Mouse (Mus musculus): Measurements from ENCODE around the gene Rab44. TPM values are rescaled to one million over a fixed set of nuclear protein-coding genes. Genes with fewer than 3 reads are reported as not detected.
"Not testable (repeated sequence)": the region's sequence is repeated elsewhere in the genome, so short reads cannot be mapped to it uniquely, and the experiment has no call there.

The Rab44 gene
- 0.15 and 3.7 TPM in 2 replicates for polyA plus RNA-seq (2015; fragmentation: Nextera tagmentation; extraction: Ambion mirVana)

DNA sequence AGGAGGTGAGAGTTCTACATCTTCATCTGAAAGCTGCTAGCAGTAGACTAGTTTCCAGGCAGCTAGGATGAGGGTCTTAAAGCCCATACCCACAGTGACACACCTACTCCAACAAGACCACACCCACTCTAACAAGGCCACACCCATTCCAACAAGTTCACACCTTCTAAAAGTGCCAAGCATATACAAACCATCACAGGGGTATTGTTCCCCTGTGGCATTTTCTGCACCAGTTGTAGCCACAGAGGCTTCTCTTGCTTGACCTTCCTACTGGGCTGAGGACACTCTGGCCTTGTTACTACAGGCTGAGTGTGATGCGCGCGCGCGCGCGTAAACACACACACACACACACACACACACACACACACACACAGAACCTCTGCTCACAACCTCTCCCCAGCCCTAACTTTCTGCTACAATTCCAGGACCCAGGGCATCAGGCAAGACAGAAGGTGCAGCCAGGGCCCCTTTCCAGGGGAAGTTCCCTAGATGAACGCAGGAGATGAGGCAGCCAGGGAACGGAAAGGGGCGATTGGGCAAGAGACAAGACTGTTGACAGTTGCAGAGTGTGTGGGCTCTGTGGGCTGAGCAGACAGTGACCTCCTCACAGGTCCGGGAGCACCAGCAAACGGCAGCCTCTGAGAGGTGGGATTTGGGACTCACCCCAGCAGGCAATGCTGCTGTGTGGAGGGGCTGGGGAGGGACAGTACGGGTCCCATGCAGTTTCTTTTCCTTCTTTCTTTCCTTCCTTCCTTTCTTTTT is at the start of gene Rab44:
Gene Rab44, plus strand, starts transcription at position 555 of the 762 bp plus-strand sequence.
- no peak for ATAC-seq (ENCODE audit: low FRiP score)
- no peaks in the 10 kb centered on the region for H3K4me1 ChIP-seq
- H3K9me3 ChIP-seq (replicated peaks) = no peaks in the 10 kb centered on the region
- no peak within 1 kb of the TSS for H3K9ac ChIP-seq (replicated peaks)
- no peaks in the 10 kb centered on the region for H3K27me3 ChIP-seq (replicated peaks)
- no peak within 1 kb of the TSS for H3K4me2 ChIP-seq
- H3K36me3 ChIP-seq = no peaks in the 10 kb centered on the region
- WGBS = 92% methylated on average over 13 of the region's 13 CpGs
- no peak within 1 kb of the TSS for H3K4me3 ChIP-seq (replicated peaks)
- H3K27ac ChIP-seq (replicated peaks) = no peak within 1 kb of the TSS

DNA sequence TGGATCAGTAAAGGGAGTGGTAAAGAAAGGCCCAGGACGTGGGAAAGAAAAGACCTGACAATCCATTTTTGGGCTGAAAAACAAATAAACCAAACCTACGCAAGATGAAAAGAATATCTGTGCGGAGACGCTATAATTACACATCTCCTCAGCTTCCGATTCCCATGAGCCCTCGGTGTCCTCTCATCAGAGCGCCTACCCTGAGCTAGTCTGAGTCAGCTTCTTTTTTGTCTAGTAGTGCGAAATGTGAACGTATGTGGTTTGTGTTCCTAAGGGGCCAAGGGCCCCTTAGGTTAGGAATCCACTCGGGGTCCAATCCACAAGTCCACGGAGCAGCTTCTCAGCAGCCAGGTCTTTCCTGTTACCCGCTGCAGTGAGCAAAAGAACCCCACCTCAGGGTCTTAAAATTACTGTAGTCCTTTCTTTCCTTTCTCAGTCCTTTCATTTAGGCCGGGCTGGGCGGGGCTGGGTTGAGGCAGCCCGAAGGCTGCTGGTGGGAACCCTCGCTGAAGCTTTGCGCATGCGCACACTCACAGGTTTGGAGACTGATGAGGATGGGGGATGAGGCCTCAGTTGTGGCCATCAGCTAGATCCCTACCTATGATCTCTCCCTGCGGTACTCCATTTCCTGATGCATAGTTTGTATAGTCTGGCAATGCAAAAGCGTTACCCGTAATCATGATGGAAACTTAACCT is 48.6 kb upstream of the Rab44 start:
- Histone ChIP-seq H3K36me3 (no peaks in the 10 kb centered on the region), H3K27me3 (replicated peaks) (no peaks in the 10 kb centered on the region), H3K4me1 (peaks cover 7% of the 10 kb centered on the region), H3K4me2 (no peak overlapping the region), H3K9ac (replicated peaks) (no peak overlapping the region), H3K4me3 (replicated peaks) (no peak overlapping the region), H3K9me3 (replicated peaks) (no peaks in the 10 kb centered on the region), H3K27ac (replicated peaks) (no peak overlapping the region)
- WGBS = 83% methylated on average over 21 of the region's 21 CpGs
- no peak for ATAC-seq (ENCODE audit: low FRiP score)

DNA sequence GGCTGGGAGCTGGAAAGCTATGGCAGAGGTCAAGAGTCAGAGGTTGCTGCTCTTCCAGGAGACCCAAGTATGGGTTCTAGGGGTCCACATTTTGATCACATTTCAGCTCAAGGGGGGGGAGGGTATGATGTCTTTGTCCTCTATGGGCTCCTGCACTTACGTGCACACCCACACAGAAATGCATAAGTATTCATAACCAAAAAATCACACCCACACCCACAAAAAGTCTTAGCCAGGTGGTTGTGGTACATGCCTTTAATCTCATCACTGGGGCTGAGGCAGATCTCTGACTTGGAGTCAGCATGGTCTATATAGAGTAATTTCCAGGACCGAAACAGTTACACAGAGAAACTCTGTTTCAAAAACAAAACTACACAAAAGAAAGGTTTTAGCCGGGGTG is 48.0 kb upstream of the Rab44 start:
- Histone ChIP-seq H3K4me3 (replicated peaks) (no peak overlapping the region), H3K9me3 (replicated peaks) (no peaks in the 10 kb centered on the region), H3K4me2 (no peak overlapping the region), H3K36me3 (no peaks in the 10 kb centered on the region), H3K27me3 (replicated peaks) (no peaks in the 10 kb centered on the region), H3K27ac (replicated peaks) (no peak overlapping the region), H3K4me1 (peaks cover 7% of the 10 kb centered on the region), H3K9ac (replicated peaks) (no peak overlapping the region)
- ATAC-seq (ENCODE audit: low FRiP score) = no peak
- WGBS = 92% methylated on average over 3 of the region's 3 CpGs

DNA sequence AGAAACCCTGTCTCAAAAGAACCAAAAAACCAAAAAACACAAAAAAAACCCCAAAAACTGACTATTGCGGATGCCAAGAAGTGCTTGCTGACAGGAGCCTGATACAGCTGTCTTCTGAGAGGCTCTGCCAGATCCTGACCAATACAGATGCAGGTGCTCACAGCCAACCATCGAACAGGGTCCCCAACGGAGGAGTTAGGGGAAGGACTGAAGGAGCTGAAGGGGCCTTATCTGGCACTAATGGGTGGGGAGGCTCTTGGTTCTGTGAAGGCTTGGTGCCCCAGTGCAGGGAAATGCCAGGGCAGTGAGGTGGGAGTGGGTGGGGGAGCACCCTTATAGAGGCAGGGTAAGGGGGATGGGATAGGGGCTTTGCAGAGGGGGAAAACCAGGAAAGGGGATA is 46.5 kb upstream of the Rab44 start:
- WGBS = 84% methylated on average over 3 of the region's 3 CpGs
- H3K4me2 ChIP-seq; ATAC-seq (ENCODE audit: low FRiP score); H3K4me1 ChIP-seq; H3K27ac ChIP-seq (replicated peaks); H3K27me3 ChIP-seq (replicated peaks); H3K4me3 ChIP-seq (replicated peaks); H3K9me3 ChIP-seq (replicated peaks); H3K9ac ChIP-seq (replicated peaks); H3K36me3 ChIP-seq: not testable (repeated sequence)

DNA sequence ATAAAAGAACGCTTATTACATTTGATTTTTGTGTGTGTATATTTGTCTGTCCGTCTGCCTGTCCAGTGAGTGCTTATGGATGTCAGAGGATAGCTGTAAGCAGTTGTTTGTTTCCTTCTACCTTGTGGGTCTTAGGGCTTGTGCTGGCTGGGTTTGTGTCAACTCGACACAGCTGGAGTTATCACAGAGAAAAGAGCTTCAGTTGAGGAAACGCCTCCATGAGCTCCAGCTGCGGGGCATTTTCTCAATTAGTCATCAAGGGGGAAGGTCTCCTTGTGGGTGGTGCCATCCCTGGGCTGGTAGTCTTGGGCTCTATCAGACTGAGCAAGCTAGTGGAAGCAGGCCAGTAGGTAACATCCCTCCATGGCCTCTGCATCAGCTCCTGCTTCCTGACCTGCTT is 46.1 kb upstream of the Rab44 start:
- Histone ChIP-seq H3K4me2 (no peak overlapping the region), H3K4me3 (replicated peaks) (no peak overlapping the region), H3K36me3 (no peaks in the 10 kb centered on the region), H3K27ac (replicated peaks) (no peak overlapping the region), H3K9ac (replicated peaks) (no peak overlapping the region), H3K4me1 (peaks cover 3% of the 10 kb centered on the region), H3K27me3 (replicated peaks) (no peaks in the 10 kb centered on the region), H3K9me3 (replicated peaks) (no peaks in the 10 kb centered on the region)
- 57% methylated on average over 5 of the region's 5 CpGs for WGBS
- ATAC-seq (ENCODE audit: low FRiP score) = no peak

DNA sequence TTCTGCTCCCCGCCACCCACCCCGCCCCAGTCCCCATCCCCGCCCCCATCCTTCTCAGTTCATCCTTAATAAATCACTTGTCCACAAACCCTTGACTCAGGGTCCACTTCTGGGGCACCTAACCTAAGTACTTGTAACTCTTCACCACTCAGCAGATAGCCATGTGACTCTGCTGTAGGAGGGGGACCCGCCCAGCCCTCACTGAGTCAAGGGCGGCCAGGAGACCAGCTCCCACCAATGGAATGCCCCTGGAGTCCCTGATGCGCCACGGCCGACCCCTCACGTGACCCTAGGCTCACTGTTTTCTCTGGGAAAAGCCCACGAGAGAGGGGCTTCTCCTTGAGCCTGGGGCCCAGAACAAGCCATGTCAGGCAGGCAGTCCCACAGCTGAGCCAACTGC is 44.9 kb upstream of the Rab44 start:
- Histone ChIP-seq H3K36me3 (no peaks in the 10 kb centered on the region), H3K27me3 (replicated peaks) (no peaks in the 10 kb centered on the region), H3K27ac (replicated peaks) (no peak overlapping the region), H3K9ac (replicated peaks) (no peak overlapping the region), H3K4me1 (peaks cover 10% of the 10 kb centered on the region), H3K4me3 (replicated peaks) (no peak overlapping the region), H3K4me2 (no peak overlapping the region), H3K9me3 (replicated peaks) (no peaks in the 10 kb centered on the region)
- WGBS = 82% methylated on average over 10 of the region's 10 CpGs
- ATAC-seq (ENCODE audit: low FRiP score) = no peak

DNA sequence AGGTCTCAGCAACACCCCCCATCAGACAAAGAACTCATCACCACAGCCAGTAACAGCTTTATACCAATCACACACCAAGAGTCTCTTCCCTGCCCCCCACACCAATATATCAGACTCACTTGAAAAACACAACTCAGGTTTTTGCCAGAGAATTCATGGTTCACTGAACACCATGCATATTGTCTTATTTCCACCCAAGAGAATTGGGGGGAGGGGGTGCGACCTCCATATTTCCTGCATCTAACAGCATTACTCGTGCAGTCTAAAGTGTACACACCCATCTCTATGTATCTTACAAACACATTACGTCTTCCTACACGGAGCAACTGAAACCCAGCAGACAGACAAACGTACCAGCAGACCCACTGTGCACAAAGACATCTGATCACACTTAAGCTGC is 42.1 kb upstream of the Rab44 start:
- Histone ChIP-seq H3K9me3 (replicated peaks) (no peaks in the 10 kb centered on the region), H3K4me3 (replicated peaks) (no peak overlapping the region), H3K36me3 (no peaks in the 10 kb centered on the region), H3K9ac (replicated peaks) (no peak overlapping the region), H3K27ac (replicated peaks) (no peak overlapping the region), H3K4me1 (peaks cover 10% of the 10 kb centered on the region), H3K4me2 (no peak overlapping the region), H3K27me3 (replicated peaks) (no peaks in the 10 kb centered on the region)
- ATAC-seq (ENCODE audit: low FRiP score) = no peak
- 67% methylated on average over 5 of the region's 5 CpGs for WGBS

DNA sequence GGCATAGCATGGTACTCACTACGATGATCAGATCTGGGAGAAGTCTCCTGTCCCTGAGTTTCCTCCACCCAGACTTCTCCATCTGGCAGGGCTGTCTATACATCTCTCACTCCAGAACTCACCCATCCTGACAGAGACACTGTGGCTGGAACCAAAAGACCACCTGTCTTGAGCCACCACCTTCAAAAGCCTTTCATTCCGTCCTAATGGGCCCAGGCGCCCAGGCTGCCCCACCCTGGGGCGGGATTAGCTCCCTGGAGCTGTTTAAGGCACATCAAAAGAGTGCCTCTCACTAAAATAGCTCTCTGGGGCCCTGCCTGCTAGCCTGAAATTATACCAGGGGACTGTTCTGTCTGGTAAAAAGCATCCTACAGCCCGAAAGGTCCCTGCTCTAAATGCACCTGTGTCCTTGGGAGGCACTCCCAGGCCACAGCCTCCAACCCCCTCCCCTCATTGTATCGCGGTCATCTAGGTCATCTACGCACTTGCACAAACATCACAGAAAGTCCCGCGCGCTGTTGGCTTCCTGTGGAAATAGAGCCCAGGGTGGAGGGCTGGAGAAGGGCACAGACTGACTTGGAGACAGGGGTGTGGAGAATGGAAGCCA is 41.1 kb upstream of the Rab44 start:
- Histone ChIP-seq H3K27ac (replicated peaks) (no peak overlapping the region), H3K4me1 (peaks cover 10% of the 10 kb centered on the region), H3K9ac (replicated peaks) (no peak overlapping the region), H3K9me3 (replicated peaks) (no peaks in the 10 kb centered on the region), H3K27me3 (replicated peaks) (no peaks in the 10 kb centered on the region), H3K4me3 (replicated peaks) (no peak overlapping the region), H3K36me3 (no peaks in the 10 kb centered on the region), H3K4me2 (no peak overlapping the region)
- WGBS = 17% methylated on average over 11 of the region's 11 CpGs
- ATAC-seq (ENCODE audit: low FRiP score) = no peak

DNA sequence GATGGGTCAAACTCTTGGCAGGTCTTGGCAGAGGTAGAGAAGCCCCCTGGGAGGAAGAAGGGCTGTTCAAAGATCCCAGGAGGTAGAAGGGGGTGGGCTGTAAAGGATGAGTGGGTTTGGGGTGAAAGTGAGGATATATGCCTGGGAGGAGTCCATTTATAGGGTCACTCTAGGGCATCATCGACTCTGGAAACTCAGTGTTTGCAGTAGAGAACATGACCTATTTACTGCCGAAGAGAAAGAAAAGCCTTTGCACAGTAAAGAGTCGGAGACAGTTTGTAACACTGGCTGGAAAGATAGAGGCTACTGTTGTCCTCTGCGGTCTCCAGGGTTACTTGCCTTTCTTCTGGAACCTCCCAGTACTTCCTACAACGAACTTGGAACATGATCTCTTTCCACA is 40.6 kb upstream of the Rab44 start:
- WGBS = 31% methylated on average over 5 of the region's 5 CpGs
- ATAC-seq (ENCODE audit: low FRiP score) = no peak
- no peak overlapping the region for H3K27ac ChIP-seq (replicated peaks)

DNA sequence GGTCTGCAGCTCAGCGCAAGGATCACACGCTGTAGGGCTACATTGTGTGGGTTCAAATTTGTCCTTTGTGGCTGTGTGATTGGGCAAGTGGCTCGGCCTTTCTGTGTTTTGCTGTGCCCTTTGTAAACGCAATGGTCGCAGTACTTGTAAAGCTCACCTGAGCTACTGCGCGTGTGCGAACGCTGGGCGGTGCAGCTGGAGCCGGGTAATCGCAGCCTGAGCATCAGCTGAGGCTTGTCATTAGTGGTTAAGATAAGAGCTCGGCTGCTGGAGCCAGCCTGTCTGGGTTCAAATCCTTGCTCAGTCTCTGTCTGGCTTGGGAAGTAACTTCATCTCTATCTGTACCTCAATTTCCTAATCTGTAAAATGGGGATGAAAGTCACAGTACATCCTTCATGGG is 39.9 kb upstream of the Rab44 start:
- no peak overlapping the region for H3K4me2 ChIP-seq
- H3K9me3 ChIP-seq (replicated peaks) = no peaks in the 10 kb centered on the region
- H3K36me3 ChIP-seq = no peaks in the 10 kb centered on the region
- H3K4me1 ChIP-seq = peaks cover 20% of the 10 kb centered on the region
- 87% methylated on average over 13 of the region's 13 CpGs for WGBS
- H3K4me3 ChIP-seq (replicated peaks) = no peak overlapping the region
- ATAC-seq (ENCODE audit: low FRiP score) = no peak
- 0 out of 2 replicates have a peak, but pooled peaks cover 3% of the 10 kb centered on the region for H3K27me3 ChIP-seq (replicated peaks)
- H3K9ac ChIP-seq (replicated peaks) = no peak overlapping the region
- no peak overlapping the region for H3K27ac ChIP-seq (replicated peaks)

More for the DNA sequence above, 40.6 kb upstream of the Rab44 start:
- Histone ChIP-seq H3K4me1 (peaks cover 12% of the 10 kb centered on the region), H3K9me3 (replicated peaks) (no peaks in the 10 kb centered on the region), H3K9ac (replicated peaks) (no peak overlapping the region), H3K27me3 (replicated peaks) (no peaks in the 10 kb centered on the region), H3K4me2 (no peak overlapping the region), H3K4me3 (replicated peaks) (no peak overlapping the region), H3K36me3 (no peaks in the 10 kb centered on the region)

DNA sequence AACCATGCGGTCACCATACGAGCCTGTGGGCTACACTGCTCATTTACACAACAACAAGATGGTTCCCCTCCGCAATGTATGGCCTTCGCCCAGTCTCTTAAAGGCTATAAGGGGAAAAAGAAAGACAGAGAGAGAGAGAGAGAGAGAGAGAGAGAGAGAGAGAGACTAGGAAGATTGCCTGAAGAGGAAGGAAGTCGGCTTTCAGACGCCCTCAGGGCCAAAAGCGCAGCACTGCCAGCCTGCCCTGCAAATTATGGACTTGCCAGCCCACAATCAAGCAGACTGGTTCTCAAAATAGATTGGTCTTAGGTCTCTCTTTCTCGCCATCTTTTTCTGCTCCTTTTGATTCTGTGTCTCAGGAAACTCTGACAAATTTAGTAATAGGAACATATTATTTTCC is 37.7 kb upstream of the Rab44 start:
- Histone ChIP-seq H3K27ac (replicated peaks) (no peak overlapping the region), H3K36me3 (no peaks in the 10 kb centered on the region), H3K9me3 (replicated peaks) (no peaks in the 10 kb centered on the region), H3K4me3 (replicated peaks) (no peak overlapping the region), H3K27me3 (replicated peaks) (peaks cover 17% of the 10 kb centered on the region; the same call in 1 of the 2 replicates), H3K4me2 (no peak overlapping the region), H3K4me1 (peaks cover 25% of the 10 kb centered on the region), H3K9ac (replicated peaks) (no peak overlapping the region)
- WGBS = 95% methylated on average over 8 of the region's 8 CpGs
- ATAC-seq (ENCODE audit: low FRiP score) = no peak
